9 mouse cellular contexts compared by ENCODE assay signal in genomic region chr16:91406585-91407220, GRCm38 (mm10). TPM values are rescaled to one million over a fixed set of nuclear protein-coding genes. Genes with fewer than 3 reads are reported as not detected.
A peak's percentile ranks its signal among the peaks of the same experiment; 100 is the strongest.
DNase-seq lines count a peak whose midpoint lies in the region; ATAC-seq and TF ChIP-seq lines count a peak whose summit lies in the region.
"Had no signal": no experiment of that assay in that cellular context is flagged by ENCODE, and none has a peak within 500 bp of the region (broad histone marks: within the 10 kb centered on the region; RNA-seq: fewer than 3 reads in every experiment).

No protein-coding gene starts in this region.

- no peak overlapping the region for H3K27ac ChIP-seq in forebrain, embryonic 11.5 days (ENCODE audit: low read depth, low read length)
- 0 out of 2 replicates have a peak overlapping the region, but pooled peaks have one; percentile 7 for H3K27ac ChIP-seq in hindbrain, embryonic 12.5 days
- H3K27ac ChIP-seq in limb, embryonic 13.5 days = 0 out of 2 replicates have a peak overlapping the region, but pooled peaks have one; percentile 39
- peak overlapping the region; percentile 86 for H3K27ac ChIP-seq in midbrain, embryonic 10.5 days (replicated peaks)
- peak overlapping the region; percentile 96 for H3K27ac ChIP-seq in stomach, postnatal 0 days (replicated peaks)

- TF ChIP-seq EP300 in stomach, postnatal 0 days (optimal IDR thresholded peaks at IDR 0.05) = no peak

- H3K4me3 ChIP-seq in forebrain, embryonic 11.5 days (ENCODE audit: low read depth, low read length) = peak overlapping the region; percentile 60
- H3K4me3 ChIP-seq in hindbrain, embryonic 12.5 days = peak overlapping the region; percentile 64
- H3K4me3 ChIP-seq in limb, embryonic 13.5 days = peak overlapping the region; percentile 72
- H3K4me3 ChIP-seq in midbrain, embryonic 10.5 days = peak overlapping the region; percentile 82
- peak overlapping the region; percentile 87 for H3K4me3 ChIP-seq in stomach, postnatal 0 days (ENCODE audit: low read depth, low read length)

- DNase-seq in heart, adult 18-20 months = peak; percentile 77 to 79
- no peak for DNase-seq in heart, adult 11 months
- DNase-seq in Muller cell, postnatal 12 days (ENCODE audit: inconsistent ontology term) = peak; percentile 45
- no peak for DNase-seq in forebrain, embryonic 11.5 days (ENCODE audit: low spot score)
- peak; percentile 28 for DNase-seq in midbrain, embryonic 10.5 days (ENCODE audit: low spot score)
- DNase-seq in stomach, postnatal 0 days (ENCODE audit: low spot score) = peak; percentile 43

- H3K4me1 ChIP-seq in forebrain, embryonic 11.5 days (replicated peaks; ENCODE audit: control insufficient read depth, insufficient read depth, low read length) = peaks cover 2% of the 10 kb centered on the region
- H3K4me1 ChIP-seq in hindbrain, embryonic 12.5 days = peaks cover 10% of the 10 kb centered on the region
- peaks cover 29% of the 10 kb centered on the region for H3K4me1 ChIP-seq in limb, embryonic 13.5 days
- H3K4me1 ChIP-seq in midbrain, embryonic 10.5 days = peaks cover 21% of the 10 kb centered on the region
- no peaks in the 10 kb centered on the region for H3K4me1 ChIP-seq in stomach, postnatal 0 days (replicated peaks; ENCODE audit: control insufficient read depth, insufficient read depth)

- 2% methylated on average over 12 of the region's 13 CpGs for WGBS in forebrain, embryonic 11.5 days
- 2% methylated on average over 13 of the region's 13 CpGs for WGBS in hindbrain, embryonic 12.5 days
- WGBS in limb, embryonic 13.5 days = under 1% methylated on average over 13 of the region's 13 CpGs
- 4% methylated on average over 13 of the region's 13 CpGs for WGBS in midbrain, embryonic 10.5 days
- WGBS in stomach, postnatal 0 days = 0% methylated on average over 13 of the region's 13 CpGs

- peak overlapping the region; percentile 78 for H3K9ac ChIP-seq in forebrain, embryonic 11.5 days (ENCODE audit: low read length)
- H3K9ac ChIP-seq in hindbrain, embryonic 12.5 days = peak overlapping the region; percentile 71
- H3K9ac ChIP-seq in limb, embryonic 13.5 days = peak overlapping the region; percentile 84
- H3K9ac ChIP-seq in stomach, postnatal 0 days (ENCODE audit: low read length) = peak overlapping the region; percentile 89

- TF ChIP-seq CTCF in stomach, postnatal 0 days (IDR thresholded peaks at IDR 0.05; ENCODE audit: low read depth) = no peak

- H3K4me2 ChIP-seq in forebrain, embryonic 11.5 days (ENCODE audit: low read depth, low read length, severe bottlenecking) = peak overlapping the region; percentile 99
- H3K4me2 ChIP-seq in hindbrain, embryonic 12.5 days (replicated peaks) = peak overlapping the region; percentile 99
- H3K4me2 ChIP-seq in limb, embryonic 13.5 days (replicated peaks) = peak overlapping the region; percentile 97
- H3K4me2 ChIP-seq in stomach, postnatal 0 days (replicated peaks; ENCODE audit: low read depth) = peak overlapping the region; percentile 93

- ATAC-seq in forebrain, embryonic 11.5 days (replicated peaks; ENCODE audit: low FRiP score) = 0 out of 2 replicates have a peak, but pooled peaks have one; percentile 18
- peak; percentile 39; the same call in 1 of the 2 replicates for ATAC-seq in hindbrain, embryonic 12.5 days (ENCODE audit: low FRiP score)
- ATAC-seq in limb, embryonic 13.5 days (ENCODE audit: low FRiP score, low read depth) = no peak
- ATAC-seq in stomach, postnatal 0 days (ENCODE audit: low FRiP score, low TSS enrichment) = no peak

- H3K9me3 ChIP-seq in forebrain, embryonic 11.5 days (ENCODE audit: control insufficient read depth, low read length) = no peaks in the 10 kb centered on the region
- H3K9me3 ChIP-seq in hindbrain, embryonic 12.5 days (replicated peaks) = no peaks in the 10 kb centered on the region
- no peaks in the 10 kb centered on the region for H3K9me3 ChIP-seq in limb, embryonic 13.5 days
- no peaks in the 10 kb centered on the region for H3K9me3 ChIP-seq in midbrain, embryonic 10.5 days (replicated peaks)
- H3K9me3 ChIP-seq in stomach, postnatal 0 days (ENCODE audit: control insufficient read depth, low read length) = no peaks in the 10 kb centered on the region

- H3K36me3 ChIP-seq in forebrain, embryonic 11.5 days (ENCODE audit: control insufficient read depth, insufficient read depth, low read length) = no peaks in the 10 kb centered on the region
- peaks cover 12% of the 10 kb centered on the region; the same call in 1 of the 2 replicates for H3K36me3 ChIP-seq in hindbrain, embryonic 12.5 days
- peaks cover 14% of the 10 kb centered on the region for H3K36me3 ChIP-seq in limb, embryonic 13.5 days
- peaks cover 18% of the 10 kb centered on the region for H3K36me3 ChIP-seq in midbrain, embryonic 10.5 days
- no peaks in the 10 kb centered on the region for H3K36me3 ChIP-seq in stomach, postnatal 0 days (ENCODE audit: control insufficient read depth, insufficient read depth, low read length)

- H3K27me3 ChIP-seq in forebrain, embryonic 11.5 days (ENCODE audit: control insufficient read depth, insufficient read depth, low read length) = no peaks in the 10 kb centered on the region
- H3K27me3 ChIP-seq in hindbrain, embryonic 12.5 days = peaks cover 7% of the 10 kb centered on the region; the same call in 1 of the 2 replicates
- no peaks in the 10 kb centered on the region for H3K27me3 ChIP-seq in limb, embryonic 13.5 days
- H3K27me3 ChIP-seq in midbrain, embryonic 10.5 days (ENCODE audit: low read depth, poor library complexity, severe bottlenecking) = peaks cover 21% of the 10 kb centered on the region; the same call in 1 of the 2 replicates
- H3K27me3 ChIP-seq in stomach, postnatal 0 days (ENCODE audit: control insufficient read depth, insufficient read depth, low read length) = no peaks in the 10 kb centered on the region

RNA-seq across cellular contexts. Expression of gene Il10rb, which starts 0.7 kb away (rescaled TPM):
- total RNA-seq in heart, adult 18-20 months (2021) = 100 to 1,000 TPM; 115 to 133 TPM
- polyA plus RNA-seq in forebrain, embryonic 11.5 days (2014; fragmentation: Nextera tagmentation; extraction: Ambion mirVana) = 6.6 and 7.6 TPM in 2 replicates
- 8.5 and 10.1 TPM in 2 replicates for polyA plus RNA-seq in hindbrain, embryonic 12.5 days (2016; fragmentation: Nextera tagmentation; extraction: Ambion mirVana)
- 15.6 and 18.2 TPM in 2 replicates for polyA plus RNA-seq in limb, embryonic 13.5 days (2015; fragmentation: Nextera tagmentation; extraction: Ambion mirVana)
- 6.9 and 8.9 TPM in 2 replicates for polyA plus RNA-seq in midbrain, embryonic 10.5 days (2016; fragmentation: Nextera tagmentation; extraction: Ambion mirVana)
- polyA plus RNA-seq in stomach, postnatal 0 days (2015; fragmentation: Nextera tagmentation; extraction: Ambion mirVana) = 52.3 and 55.4 TPM in 2 replicates

RNA-seq across cellular contexts. Expression of gene Gm21970, which starts 15.2 kb away (rescaled TPM):
- total RNA-seq in heart, adult 18-20 months (2021) = not detected
- 1.0 TPM in 1 of 2 replicates, not detected in the other for polyA plus RNA-seq in forebrain, embryonic 11.5 days (2014; fragmentation: Nextera tagmentation; extraction: Ambion mirVana)
- not detected in 2 replicates for polyA plus RNA-seq in hindbrain, embryonic 12.5 days (2016; fragmentation: Nextera tagmentation; extraction: Ambion mirVana)
- polyA plus RNA-seq in limb, embryonic 13.5 days (2015; fragmentation: Nextera tagmentation; extraction: Ambion mirVana) = not detected in 2 replicates
- polyA plus RNA-seq in midbrain, embryonic 10.5 days (2016; fragmentation: Nextera tagmentation; extraction: Ambion mirVana) = not detected in 2 replicates
- polyA plus RNA-seq in stomach, postnatal 0 days (2015; fragmentation: Nextera tagmentation; extraction: Ambion mirVana) = not detected in 2 replicates
- total RNA-seq: layer of hippocampus, postnatal 14 days had no signal

RNA-seq across cellular contexts. Expression of gene Ifnar2, which starts 34.1 kb away (rescaled TPM):
- 10 to 100 TPM; 29.3 to 37.3 TPM for total RNA-seq in heart, adult 18-20 months (2021)
- polyA plus RNA-seq in forebrain, embryonic 11.5 days (2014; fragmentation: Nextera tagmentation; extraction: Ambion mirVana) = 29.6 and 32.3 TPM in 2 replicates
- 34.0 and 34.1 TPM in 2 replicates for polyA plus RNA-seq in hindbrain, embryonic 12.5 days (2016; fragmentation: Nextera tagmentation; extraction: Ambion mirVana)
- 54.6 and 58.1 TPM in 2 replicates for polyA plus RNA-seq in limb, embryonic 13.5 days (2015; fragmentation: Nextera tagmentation; extraction: Ambion mirVana)
- polyA plus RNA-seq in midbrain, embryonic 10.5 days (2016; fragmentation: Nextera tagmentation; extraction: Ambion mirVana) = 26.0 and 27.9 TPM in 2 replicates
- polyA plus RNA-seq in stomach, postnatal 0 days (2015; fragmentation: Nextera tagmentation; extraction: Ambion mirVana) = 29.4 and 33.4 TPM in 2 replicates

Comparison
In these comparisons a context has a peak if more than half of its experiments do, and no peak if none do; other contexts are left out.
1. DNase-seq: peak in heart, adult 18-20 months (2 of 2), Muller cell, postnatal 12 days (single experiment), midbrain, embryonic 10.5 days (single experiment) and stomach, postnatal 0 days (single experiment); none in heart, adult 11 months (single experiment) and forebrain, embryonic 11.5 days (single experiment).
2. ATAC-seq: peak in forebrain, embryonic 11.5 days (single experiment) and hindbrain, embryonic 12.5 days (single experiment); none in limb, embryonic 13.5 days (single experiment) and stomach, postnatal 0 days (single experiment).
3. Peak in every context shown above with its lines, with median percentiles within 50 percentile points of each other: H3K4me2 ChIP-seq, H3K4me3 ChIP-seq and H3K9ac ChIP-seq.